Mouse (Mus musculus): ENCODE results near the gene Hipk2. TPM values are rescaled to one million over a fixed set of nuclear protein-coding genes. Genes with fewer than 3 reads are reported as not detected.
A peak's percentile ranks its signal among the peaks of the same experiment; 100 is the strongest.

Gene Hipk2
- polyA plus RNA-seq, 1 experiment from 2014 or later, result 34.6 TPM

- ATAC-seq (ENCODE audit: low FRiP score, low read depth), result no peak
- no peak overlapping the region for H3K4me3 ChIP-seq
- H3K27me3 ChIP-seq, result no peaks in the 10 kb centered on the region
- H3K36me3 ChIP-seq, result no peaks in the 10 kb centered on the region
- no peak overlapping the region for H3K4me2 ChIP-seq
- 95% methylated on average over 2 of the region's 2 CpGs for WGBS
- peaks cover 18% of the 10 kb centered on the region for H3K4me1 ChIP-seq (replicated peaks)
- no peak overlapping the region for H3K9ac ChIP-seq
- H3K9me3 ChIP-seq, result no peaks in the 10 kb centered on the region
- H3K27ac ChIP-seq (replicated peaks), result no peak overlapping the region
Observed at GRCm38 (mm10) chr6:38860301-38860700, 15.7 kb downstream of the Hipk2 start.

GRCm38 (mm10) chr6:38859819-38860218 is 16.1 kb downstream of the Hipk2 start:
- no peak overlapping the region for H3K4me2 ChIP-seq

GRCm38 (mm10) chr6:38853561-38853992 is 22.4 kb downstream of the Hipk2 start:
- no peak overlapping the region for H3K9ac ChIP-seq
- 68% methylated on average over 5 of the region's 5 CpGs for WGBS
- H3K4me1 ChIP-seq (replicated peaks), result peaks cover 53% of the 10 kb centered on the region
- no peaks in the 10 kb centered on the region for H3K36me3 ChIP-seq
- H3K27me3 ChIP-seq, result no peaks in the 10 kb centered on the region
- H3K9me3 ChIP-seq, result no peaks in the 10 kb centered on the region
- H3K27ac ChIP-seq (replicated peaks), result 0 out of 2 replicates have a peak overlapping the region, but pooled peaks have one; percentile 26
- no peak overlapping the region for H3K4me3 ChIP-seq
- no peak overlapping the region for H3K4me2 ChIP-seq
- ATAC-seq (ENCODE audit: low FRiP score, low read depth), result no peak

More at GRCm38 (mm10) chr6:38859819-38860218, 16.1 kb downstream of the Hipk2 start:
- H3K27me3 ChIP-seq, result no peaks in the 10 kb centered on the region
- H3K9me3 ChIP-seq, result no peaks in the 10 kb centered on the region
- H3K36me3 ChIP-seq, result no peaks in the 10 kb centered on the region
- H3K9ac ChIP-seq, result no peak overlapping the region
- peaks cover 18% of the 10 kb centered on the region for H3K4me1 ChIP-seq (replicated peaks)
- no peak overlapping the region for H3K27ac ChIP-seq (replicated peaks)
- no peak for ATAC-seq (ENCODE audit: low FRiP score, low read depth)
- no peak overlapping the region for H3K4me3 ChIP-seq
- WGBS, result 92% methylated on average over 1 of the region's 1 CpGs

GRCm38 (mm10) chr6:38851740-38852139 is 24.2 kb downstream of the Hipk2 start:
- Histone ChIP-seq H3K27ac (replicated peaks) (no peak overlapping the region), H3K4me3 (no peak overlapping the region)
- 77% methylated on average over 2 of the region's 2 CpGs for WGBS

GRCm38 (mm10) chr6:38850715-38851259 is 25.2 kb downstream of the Hipk2 start:
- no peak overlapping the region for H3K9ac ChIP-seq
- no peak for ATAC-seq (ENCODE audit: low FRiP score, low read depth)
- H3K4me2 ChIP-seq, result no peak overlapping the region
- no peaks in the 10 kb centered on the region for H3K9me3 ChIP-seq
- no peak overlapping the region for H3K27ac ChIP-seq (replicated peaks)
- no peak overlapping the region for H3K4me3 ChIP-seq
- WGBS, result 95% methylated on average over 6 of the region's 6 CpGs
- no peaks in the 10 kb centered on the region for H3K27me3 ChIP-seq
- no peaks in the 10 kb centered on the region for H3K36me3 ChIP-seq
- H3K4me1 ChIP-seq (replicated peaks), result peaks cover 71% of the 10 kb centered on the region

More at GRCm38 (mm10) chr6:38851740-38852139, 24.2 kb downstream of the Hipk2 start:
- H3K27me3 ChIP-seq, result no peaks in the 10 kb centered on the region
- peaks cover 65% of the 10 kb centered on the region for H3K4me1 ChIP-seq (replicated peaks)
- no peak overlapping the region for H3K4me2 ChIP-seq
- H3K9me3 ChIP-seq, result no peaks in the 10 kb centered on the region
- no peaks in the 10 kb centered on the region for H3K36me3 ChIP-seq
- no peak overlapping the region for H3K9ac ChIP-seq
- no peak for ATAC-seq (ENCODE audit: low FRiP score, low read depth)

GRCm38 (mm10) chr6:38847958-38848910 is 27.7 kb downstream of the Hipk2 start:
- H3K4me3 ChIP-seq, result no peak overlapping the region
- no peaks in the 10 kb centered on the region for H3K27me3 ChIP-seq
- no peak for ATAC-seq (ENCODE audit: low FRiP score, low read depth)
- H3K4me2 ChIP-seq, result no peak overlapping the region
- no peaks in the 10 kb centered on the region for H3K36me3 ChIP-seq
- no peaks in the 10 kb centered on the region for H3K9me3 ChIP-seq
- H3K4me1 ChIP-seq (replicated peaks), result peaks cover 69% of the 10 kb centered on the region
- 45% methylated on average over 3 of the region's 3 CpGs for WGBS
- H3K27ac ChIP-seq (replicated peaks), result 0 out of 2 replicates have a peak overlapping the region, but pooled peaks have one; percentile 9
- no peak overlapping the region for H3K9ac ChIP-seq

GRCm38 (mm10) chr6:38847447-38847846 is 28.5 kb downstream of the Hipk2 start:
- Histone ChIP-seq H3K4me2 (no peak overlapping the region), H3K27ac (replicated peaks) (0 out of 2 replicates have a peak overlapping the region, but pooled peaks have one; percentile 16), H3K9me3 (no peaks in the 10 kb centered on the region), H3K4me1 (replicated peaks) (peaks cover 62% of the 10 kb centered on the region), H3K4me3 (no peak overlapping the region), H3K9ac (no peak overlapping the region), H3K36me3 (no peaks in the 10 kb centered on the region), H3K27me3 (no peaks in the 10 kb centered on the region)
- 63% methylated on average over 1 of the region's 1 CpGs for WGBS
- ATAC-seq (ENCODE audit: low FRiP score, low read depth), result no peak

GRCm38 (mm10) chr6:38846330-38847195 is 29.4 kb downstream of the Hipk2 start:
- Histone ChIP-seq H3K4me2 (no peak overlapping the region), H3K27me3 (no peaks in the 10 kb centered on the region), H3K9me3 (no peaks in the 10 kb centered on the region), H3K4me1 (replicated peaks) (peaks cover 55% of the 10 kb centered on the region), H3K4me3 (no peak overlapping the region), H3K36me3 (no peaks in the 10 kb centered on the region), H3K9ac (no peak overlapping the region), H3K27ac (replicated peaks) (peak overlapping the region; percentile 55)
- WGBS, result 49% methylated on average over 6 of the region's 6 CpGs
- ATAC-seq (ENCODE audit: low FRiP score, low read depth), result peak; percentile 35; the same call in 1 of the 2 replicates

GRCm38 (mm10) chr6:38845876-38846275 is 30.1 kb downstream of the Hipk2 start:
- Histone ChIP-seq H3K4me3 (no peak overlapping the region), H3K27me3 (no peaks in the 10 kb centered on the region), H3K9me3 (no peaks in the 10 kb centered on the region), H3K4me2 (no peak overlapping the region), H3K4me1 (replicated peaks) (peaks cover 60% of the 10 kb centered on the region), H3K27ac (replicated peaks) (0 out of 2 replicates have a peak overlapping the region, but pooled peaks have one; percentile 55), H3K9ac (no peak overlapping the region), H3K36me3 (no peaks in the 10 kb centered on the region)
- no peak for ATAC-seq (ENCODE audit: low FRiP score, low read depth)
- WGBS, result 41% methylated on average over 5 of the region's 5 CpGs

- H3K9ac ChIP-seq, result no peak overlapping the region
- no peak overlapping the region for H3K4me3 ChIP-seq
- no peak overlapping the region for H3K4me2 ChIP-seq
- H3K27ac ChIP-seq (replicated peaks), result no peak overlapping the region
- WGBS, result 67% methylated on average over 1 of the region's 1 CpGs
- ATAC-seq (ENCODE audit: low FRiP score, low read depth), result no peak
- no peaks in the 10 kb centered on the region for H3K9me3 ChIP-seq
- no peaks in the 10 kb centered on the region for H3K36me3 ChIP-seq
- H3K27me3 ChIP-seq, result no peaks in the 10 kb centered on the region
- peaks cover 66% of the 10 kb centered on the region for H3K4me1 ChIP-seq (replicated peaks)
Observed at GRCm38 (mm10) chr6:38845117-38845516, 30.8 kb downstream of the Hipk2 start.

- Histone ChIP-seq H3K27ac (replicated peaks) (no peak overlapping the region), H3K36me3 (no peaks in the 10 kb centered on the region), H3K9ac (no peak overlapping the region), H3K4me2 (no peak overlapping the region), H3K27me3 (no peaks in the 10 kb centered on the region), H3K4me1 (replicated peaks) (peaks cover 36% of the 10 kb centered on the region), H3K9me3 (no peaks in the 10 kb centered on the region), H3K4me3 (no peak overlapping the region)
- WGBS, result 85% methylated on average over 3 of the region's 3 CpGs
- ATAC-seq (ENCODE audit: low FRiP score, low read depth), result no peak
Observed at GRCm38 (mm10) chr6:38841551-38841950, 34.4 kb downstream of the Hipk2 start.

All from hindbrain, embryonic 15.5 days (tissue).